Mouse (Mus musculus): ENCODE results near the gene Slc22a20. TPM values are rescaled to one million over a fixed set of nuclear protein-coding genes. Genes with fewer than 3 reads are reported as not detected.
A peak's percentile ranks its signal among the peaks of the same experiment; 100 is the strongest.

Slc22a20 gene
- polyA plus RNA-seq, 1 experiment from 2014 or later = not detected

DNA sequence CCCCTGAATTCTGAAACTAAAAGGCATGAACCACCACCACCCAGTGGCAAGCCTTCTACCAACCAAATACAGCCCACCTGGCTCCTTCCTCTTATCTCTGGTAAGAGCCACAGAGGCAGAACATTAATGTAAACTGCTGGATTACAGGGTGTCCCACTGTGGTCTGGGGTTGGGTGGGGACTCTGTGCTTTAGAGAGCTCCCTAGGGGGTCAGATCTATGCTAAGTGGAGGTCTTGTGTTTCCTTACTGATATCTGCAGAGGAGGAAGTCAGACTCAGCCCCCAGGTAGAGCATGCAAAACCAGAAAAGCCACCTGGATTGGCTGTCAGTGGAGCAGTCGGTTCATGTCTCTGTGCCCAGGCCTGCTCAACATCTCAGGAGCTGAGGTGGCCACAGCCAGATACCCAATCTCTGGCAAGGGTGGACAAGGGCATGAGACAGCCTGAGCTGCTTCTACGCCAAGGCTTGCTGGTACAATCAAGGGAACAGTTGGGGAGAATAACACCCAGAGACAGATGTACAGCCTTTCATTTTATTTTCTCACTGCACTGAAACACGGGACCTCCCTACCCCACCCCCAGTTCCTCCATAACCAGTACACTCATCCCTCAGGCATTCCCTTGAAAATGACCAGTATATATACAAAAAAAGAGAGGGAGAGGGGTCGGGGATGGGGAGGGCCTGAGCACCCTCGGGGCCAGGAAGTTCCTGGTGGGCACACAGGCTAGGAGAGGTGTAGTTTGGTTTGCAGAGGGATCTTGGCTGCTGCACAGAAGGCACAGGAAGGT, 2.3 kb upstream of the Slc22a20 start:
- Histone ChIP-seq H3K9me3 (ENCODE audit: control insufficient read depth, low read length) (no peaks in the 10 kb centered on the region), H3K27ac (ENCODE audit: low read depth) (0 out of 2 replicates have a peak overlapping the region, but pooled peaks have one; percentile 16), H3K4me1 (replicated peaks; ENCODE audit: control insufficient read depth, insufficient read depth, low read length) (peaks cover 12% of the 10 kb centered on the region; the same call in 1 of the 2 replicates), H3K9ac (ENCODE audit: low read length) (no peak overlapping the region), H3K4me2 (ENCODE audit: low read length) (0 out of 2 replicates have a peak overlapping the region, but pooled peaks have one; percentile 42), H3K27me3 (replicated peaks; ENCODE audit: control insufficient read depth, insufficient read depth, low read length) (no peaks in the 10 kb centered on the region), H3K4me3 (ENCODE audit: low read depth, low read length) (no peak overlapping the region), H3K36me3 (ENCODE audit: control insufficient read depth, insufficient read depth, low read length) (0 out of 2 replicates have a peak, but pooled peaks cover 2% of the 10 kb centered on the region)
- DNase-seq (ENCODE audit: low spot score) (no peak), ATAC-seq (replicated peaks; ENCODE audit: low FRiP score, low TSS enrichment, low read depth) (peak; percentile 15; the same call in 1 of the 2 replicates)
- WGBS = 49% methylated on average over 5 of the region's 5 CpGs

DNA sequence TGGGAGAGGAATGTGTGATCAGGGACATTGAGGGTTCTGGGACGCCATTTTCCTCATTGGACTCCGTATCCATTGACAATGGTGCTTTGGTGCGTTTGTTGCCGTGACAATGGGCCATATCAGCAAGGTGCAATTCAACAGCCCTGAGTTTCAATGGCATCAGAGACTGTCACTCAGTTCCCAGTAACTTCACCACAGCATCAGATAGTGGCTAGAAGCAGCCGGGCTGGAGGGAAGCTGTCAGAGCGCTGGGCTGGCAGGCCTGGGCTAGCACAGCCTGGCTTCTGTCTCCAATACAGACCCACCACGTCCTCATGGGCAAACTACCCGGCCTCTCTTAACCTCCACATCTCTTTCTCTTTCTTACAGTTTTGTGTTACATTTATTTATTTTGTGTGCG, 5.5 kb downstream of the Slc22a20 start:
- no peak for ATAC-seq (replicated peaks; ENCODE audit: low FRiP score, low TSS enrichment, low read depth)
- 81% methylated on average over 9 of the region's 9 CpGs for WGBS
- DNase-seq (ENCODE audit: low spot score) = no peak
- H3K4me2 ChIP-seq (ENCODE audit: low read length) = no peak overlapping the region
- H3K27ac ChIP-seq (ENCODE audit: low read depth) = no peak overlapping the region
- no peak overlapping the region for H3K4me3 ChIP-seq (ENCODE audit: low read depth, low read length)
- no peaks in the 10 kb centered on the region for H3K27me3 ChIP-seq (replicated peaks; ENCODE audit: control insufficient read depth, insufficient read depth, low read length)
- H3K9ac ChIP-seq (ENCODE audit: low read length) = no peak overlapping the region
- H3K36me3 ChIP-seq (ENCODE audit: control insufficient read depth, insufficient read depth, low read length) = no peaks in the 10 kb centered on the region
- H3K9me3 ChIP-seq (ENCODE audit: control insufficient read depth, low read length) = no peaks in the 10 kb centered on the region
- H3K4me1 ChIP-seq (replicated peaks; ENCODE audit: control insufficient read depth, insufficient read depth, low read length) = no peaks in the 10 kb centered on the region

DNA sequence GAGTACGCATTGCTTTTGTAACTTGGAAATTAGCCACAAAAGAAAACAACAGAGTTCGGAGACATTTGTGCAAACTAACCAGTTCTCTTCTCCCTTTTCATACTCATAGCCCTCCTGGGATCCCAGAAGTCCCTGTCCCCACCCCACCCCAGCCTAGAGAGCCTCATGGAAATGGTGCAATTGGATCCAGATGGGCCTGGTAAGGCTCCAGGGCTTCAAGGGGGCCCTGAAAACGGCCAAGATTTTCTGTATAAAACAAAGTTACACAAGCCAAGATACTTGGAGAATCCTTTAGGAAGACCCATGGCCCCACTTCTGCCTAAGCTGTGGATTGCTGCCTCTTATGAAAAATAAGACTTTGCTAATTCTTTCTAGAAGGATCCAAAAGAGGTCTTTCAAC, 8.2 kb downstream of the Slc22a20 start:
- DNase-seq (ENCODE audit: low spot score) = no peak
- H3K27me3 ChIP-seq (replicated peaks; ENCODE audit: control insufficient read depth, insufficient read depth, low read length) = no peaks in the 10 kb centered on the region

DNA sequence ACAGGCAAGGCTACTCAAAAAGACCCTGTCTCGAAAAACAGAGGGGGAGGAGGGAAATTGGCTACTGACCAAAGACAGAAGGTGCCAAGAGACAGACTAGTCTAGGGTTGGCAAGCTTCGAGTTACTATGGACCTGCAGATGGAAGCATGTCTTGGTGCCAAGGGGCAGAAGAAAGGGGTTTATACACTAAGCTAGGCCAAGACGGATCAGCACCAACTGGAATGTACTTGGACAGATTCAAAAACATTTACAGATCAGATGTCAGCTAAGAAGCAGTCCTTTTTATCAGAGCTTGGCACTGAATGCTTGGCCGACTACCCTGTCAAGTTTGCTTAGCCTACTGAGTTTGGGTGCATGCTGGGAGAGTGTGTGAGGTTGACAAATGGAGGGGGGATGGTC, 10.3 kb downstream of the Slc22a20 start:
- no peak overlapping the region for H3K27ac ChIP-seq (ENCODE audit: low read depth)
- H3K4me3 ChIP-seq (ENCODE audit: low read depth, low read length) = no peak overlapping the region
- WGBS = 86% methylated on average over 4 of the region's 4 CpGs
- H3K4me1 ChIP-seq (replicated peaks; ENCODE audit: control insufficient read depth, insufficient read depth, low read length) = no peaks in the 10 kb centered on the region
- DNase-seq (ENCODE audit: low spot score) (no peak), ATAC-seq (replicated peaks; ENCODE audit: low FRiP score, low TSS enrichment, low read depth) (no peak)
- H3K9ac ChIP-seq (ENCODE audit: low read length) = no peak overlapping the region
- no peaks in the 10 kb centered on the region for H3K9me3 ChIP-seq (ENCODE audit: control insufficient read depth, low read length)
- no peaks in the 10 kb centered on the region for H3K36me3 ChIP-seq (ENCODE audit: control insufficient read depth, insufficient read depth, low read length)
- no peaks in the 10 kb centered on the region for H3K27me3 ChIP-seq (replicated peaks; ENCODE audit: control insufficient read depth, insufficient read depth, low read length)
- no peak overlapping the region for H3K4me2 ChIP-seq (ENCODE audit: low read length)

More for the DNA sequence above, 8.2 kb downstream of the Slc22a20 start:
- ATAC-seq (replicated peaks; ENCODE audit: low FRiP score, low TSS enrichment, low read depth) = no peak
- 80% methylated on average over 3 of the region's 3 CpGs for WGBS
- no peaks in the 10 kb centered on the region for H3K9me3 ChIP-seq (ENCODE audit: control insufficient read depth, low read length)
- no peaks in the 10 kb centered on the region for H3K36me3 ChIP-seq (ENCODE audit: control insufficient read depth, insufficient read depth, low read length)
- no peak overlapping the region for H3K27ac ChIP-seq (ENCODE audit: low read depth)
- no peaks in the 10 kb centered on the region for H3K4me1 ChIP-seq (replicated peaks; ENCODE audit: control insufficient read depth, insufficient read depth, low read length)
- H3K9ac ChIP-seq (ENCODE audit: low read length) = no peak overlapping the region
- no peak overlapping the region for H3K4me3 ChIP-seq (ENCODE audit: low read depth, low read length)
- H3K4me2 ChIP-seq (ENCODE audit: low read length) = no peak overlapping the region

DNA sequence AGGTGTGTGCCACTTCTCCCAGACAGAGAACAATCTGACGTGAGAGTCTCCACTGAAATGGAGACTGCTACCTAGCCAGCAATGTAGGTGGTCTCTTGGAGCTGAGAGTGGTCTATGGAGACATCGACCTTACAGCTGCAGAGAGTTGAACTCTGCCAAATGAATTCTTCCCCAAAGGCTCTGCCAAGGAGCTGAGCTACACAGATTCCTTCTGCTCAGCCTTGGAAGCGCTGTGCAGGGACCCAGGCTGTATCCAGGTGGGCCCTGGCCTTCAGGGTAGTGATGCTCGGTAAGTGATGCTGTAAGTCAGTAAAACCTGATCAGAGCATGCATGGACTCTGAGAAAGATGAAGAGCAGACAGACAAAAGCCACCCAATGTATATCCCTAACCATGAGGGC, 10.8 kb downstream of the Slc22a20 start:
- Histone ChIP-seq H3K4me1 (replicated peaks; ENCODE audit: control insufficient read depth, insufficient read depth, low read length) (no peaks in the 10 kb centered on the region), H3K9ac (ENCODE audit: low read length) (no peak overlapping the region), H3K27ac (ENCODE audit: low read depth) (no peak overlapping the region), H3K4me2 (ENCODE audit: low read length) (no peak overlapping the region), H3K9me3 (ENCODE audit: control insufficient read depth, low read length) (no peaks in the 10 kb centered on the region), H3K27me3 (replicated peaks; ENCODE audit: control insufficient read depth, insufficient read depth, low read length) (no peaks in the 10 kb centered on the region), H3K4me3 (ENCODE audit: low read depth, low read length) (no peak overlapping the region), H3K36me3 (ENCODE audit: control insufficient read depth, insufficient read depth, low read length) (no peaks in the 10 kb centered on the region)
- ATAC-seq (replicated peaks; ENCODE audit: low FRiP score, low TSS enrichment, low read depth) (no peak), DNase-seq (ENCODE audit: low spot score) (no peak)
- WGBS = 71% methylated on average over 4 of the region's 4 CpGs

DNA sequence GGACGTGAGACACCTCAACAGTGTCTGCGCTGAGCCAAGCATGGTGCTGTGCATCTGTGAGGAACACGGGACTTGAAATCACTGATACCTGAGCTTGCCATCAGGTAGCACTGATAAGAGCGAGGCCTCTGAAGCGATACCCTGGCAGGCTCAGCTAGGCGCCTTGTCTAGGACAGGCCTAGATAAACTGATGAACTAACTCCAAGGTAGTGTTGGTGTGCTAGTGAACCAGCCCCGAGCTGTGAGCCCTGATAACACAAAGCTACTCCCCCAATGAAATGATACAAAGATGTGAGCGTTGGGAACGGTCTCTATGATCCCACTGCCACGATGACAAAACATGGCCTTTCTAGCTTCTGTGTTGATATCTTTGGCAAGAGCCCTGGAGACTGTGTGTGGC, 18.3 kb downstream of the Slc22a20 start:
- Histone ChIP-seq H3K27me3 (replicated peaks; ENCODE audit: control insufficient read depth, insufficient read depth, low read length) (no peaks in the 10 kb centered on the region), H3K36me3 (ENCODE audit: control insufficient read depth, insufficient read depth, low read length) (no peaks in the 10 kb centered on the region), H3K4me1 (replicated peaks; ENCODE audit: control insufficient read depth, insufficient read depth, low read length) (peaks cover 13% of the 10 kb centered on the region), H3K4me3 (ENCODE audit: low read depth, low read length) (no peak overlapping the region), H3K9ac (ENCODE audit: low read length) (no peak overlapping the region), H3K4me2 (ENCODE audit: low read length) (no peak overlapping the region), H3K27ac (ENCODE audit: low read depth) (no peak overlapping the region), H3K9me3 (ENCODE audit: control insufficient read depth, low read length) (no peaks in the 10 kb centered on the region)
- no peak for ATAC-seq (replicated peaks; ENCODE audit: low FRiP score, low TSS enrichment, low read depth)
- no peak for DNase-seq (ENCODE audit: low spot score)
- WGBS = 86% methylated on average over 10 of the region's 10 CpGs

DNA sequence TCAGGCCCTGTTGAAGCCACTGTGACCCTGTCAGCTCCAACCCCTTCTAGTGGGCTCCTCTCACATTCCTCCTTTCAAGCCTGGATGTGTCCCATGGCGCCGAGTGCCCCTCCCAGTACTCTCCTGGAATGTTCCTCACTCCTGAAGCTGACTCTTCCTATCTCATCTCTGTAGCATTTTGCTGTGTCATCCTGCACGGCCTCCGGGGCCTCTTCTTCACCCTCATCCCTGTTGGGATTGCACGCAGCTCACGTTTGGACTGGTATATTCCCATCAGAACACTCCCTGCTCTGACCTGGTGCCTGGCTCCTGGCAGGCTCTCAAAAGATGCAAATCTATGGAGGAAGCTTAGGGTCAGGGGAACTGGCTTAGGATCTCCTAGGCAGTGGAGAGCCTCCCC, 19.2 kb downstream of the Slc22a20 start:
- 65% methylated on average over 6 of the region's 6 CpGs for WGBS
- Histone ChIP-seq H3K4me1 (replicated peaks; ENCODE audit: control insufficient read depth, insufficient read depth, low read length) (peaks cover 18% of the 10 kb centered on the region), H3K36me3 (ENCODE audit: control insufficient read depth, insufficient read depth, low read length) (no peaks in the 10 kb centered on the region), H3K9me3 (ENCODE audit: control insufficient read depth, low read length) (no peaks in the 10 kb centered on the region), H3K27ac (ENCODE audit: low read depth) (no peak overlapping the region), H3K4me2 (ENCODE audit: low read length) (no peak overlapping the region), H3K4me3 (ENCODE audit: low read depth, low read length) (no peak overlapping the region), H3K9ac (ENCODE audit: low read length) (no peak overlapping the region), H3K27me3 (replicated peaks; ENCODE audit: control insufficient read depth, insufficient read depth, low read length) (no peaks in the 10 kb centered on the region)
- ATAC-seq (replicated peaks; ENCODE audit: low FRiP score, low TSS enrichment, low read depth) (no peak), DNase-seq (ENCODE audit: low spot score) (no peak)

DNA sequence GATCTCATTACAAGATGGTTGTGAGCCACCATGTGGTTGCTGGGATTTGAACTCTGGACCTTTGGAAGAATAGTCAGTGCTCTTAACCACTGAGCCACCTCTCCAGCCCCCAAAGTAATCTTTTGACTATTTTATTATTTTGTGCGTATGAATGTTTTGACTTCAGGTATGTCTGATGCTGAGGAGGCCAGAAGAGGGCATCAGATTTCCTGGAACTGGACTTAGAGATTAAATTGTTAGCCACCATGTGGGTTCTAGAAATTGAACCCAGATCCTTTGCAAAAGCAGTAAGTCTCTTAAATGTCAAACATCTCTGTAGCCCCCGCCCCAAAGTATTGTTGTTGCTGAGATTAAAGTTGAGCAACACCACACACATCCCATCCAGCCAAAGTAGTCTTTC, 20.0 kb downstream of the Slc22a20 start:
- peaks cover 18% of the 10 kb centered on the region for H3K4me1 ChIP-seq (replicated peaks; ENCODE audit: control insufficient read depth, insufficient read depth, low read length)
- H3K9ac ChIP-seq (ENCODE audit: low read length) = no peak overlapping the region
- H3K9me3 ChIP-seq (ENCODE audit: control insufficient read depth, low read length) = no peaks in the 10 kb centered on the region
- H3K27ac ChIP-seq (ENCODE audit: low read depth) = no peak overlapping the region
- no peak overlapping the region for H3K4me2 ChIP-seq (ENCODE audit: low read length)
- H3K27me3 ChIP-seq (replicated peaks; ENCODE audit: control insufficient read depth, insufficient read depth, low read length) = no peaks in the 10 kb centered on the region
- peaks cover 4% of the 10 kb centered on the region; the same call in 1 of the 2 replicates for H3K36me3 ChIP-seq (ENCODE audit: control insufficient read depth, insufficient read depth, low read length)
- DNase-seq (ENCODE audit: low spot score) (no peak), ATAC-seq (replicated peaks; ENCODE audit: low FRiP score, low TSS enrichment, low read depth) (no peak)
- WGBS = 91% methylated on average over 2 of the region's 2 CpGs
- H3K4me3 ChIP-seq (ENCODE audit: low read depth, low read length) = no peak overlapping the region

DNA sequence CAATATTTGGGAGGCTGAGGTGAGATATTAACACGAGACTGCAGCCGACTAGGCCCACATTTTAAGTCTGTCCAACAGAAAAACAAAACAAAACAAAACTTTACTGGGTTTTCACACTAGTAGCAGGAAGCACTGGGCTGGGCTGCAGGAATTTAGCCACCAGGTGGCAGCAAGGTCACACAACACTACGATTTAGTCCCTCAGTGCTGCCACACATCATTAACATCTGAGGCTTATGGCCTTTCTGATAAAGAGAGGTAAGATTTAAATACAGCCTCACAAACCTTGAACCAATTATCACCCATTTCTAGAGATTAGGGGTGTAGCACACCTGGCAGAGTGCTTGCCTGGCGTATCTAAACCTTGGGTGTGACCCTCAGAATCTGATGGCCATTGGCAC, 20.7 kb downstream of the Slc22a20 start:
- peaks cover 4% of the 10 kb centered on the region; the same call in 1 of the 2 replicates for H3K36me3 ChIP-seq (ENCODE audit: control insufficient read depth, insufficient read depth, low read length)
- WGBS = 12% methylated on average over 4 of the region's 4 CpGs
- no peak overlapping the region for H3K9ac ChIP-seq (ENCODE audit: low read length)
- no peaks in the 10 kb centered on the region for H3K9me3 ChIP-seq (ENCODE audit: control insufficient read depth, low read length)
- H3K4me3 ChIP-seq (ENCODE audit: low read depth, low read length) = no peak overlapping the region
- DNase-seq (ENCODE audit: low spot score) (peak; percentile 88), ATAC-seq (replicated peaks; ENCODE audit: low FRiP score, low TSS enrichment, low read depth) (no peak; the same call in 1 of the 2 replicates)
- H3K27ac ChIP-seq (ENCODE audit: low read depth) = no peak overlapping the region
- peaks cover 18% of the 10 kb centered on the region for H3K4me1 ChIP-seq (replicated peaks; ENCODE audit: control insufficient read depth, insufficient read depth, low read length)
- H3K4me2 ChIP-seq (ENCODE audit: low read length) = no peak overlapping the region
- H3K27me3 ChIP-seq (replicated peaks; ENCODE audit: control insufficient read depth, insufficient read depth, low read length) = no peaks in the 10 kb centered on the region

All from intestine, embryonic 14.5 days (tissue).